ENCODE assay signal across 10 mouse cellular contexts in genomic region chr3:88206901-88207371, GRCm38 (mm10). TPM values are rescaled to one million over a fixed set of nuclear protein-coding genes. Genes with fewer than 3 reads are reported as not detected.
A peak's percentile ranks its signal among the peaks of the same experiment; 100 is the strongest.
DNase-seq lines count a peak whose midpoint lies in the region; ATAC-seq and TF ChIP-seq lines count a peak whose summit lies in the region.
"Had no signal": no experiment of that assay in that cellular context is flagged by ENCODE, and none has a peak within 500 bp of the region (broad histone marks: within the 10 kb centered on the region; RNA-seq: fewer than 3 reads in every experiment).

No protein-coding gene starts in this region.

- peak overlapping the region; percentile 96 for H3K9ac ChIP-seq in neural tube, embryonic 12.5 days
- H3K9ac ChIP-seq in intestine, postnatal 0 days (ENCODE audit: low read depth, low read length), result no peak overlapping the region

- WGBS in forebrain, embryonic 10.5 days, result 2% methylated on average over 14 of the region's 14 CpGs
- WGBS in neural tube, embryonic 12.5 days, result 2% methylated on average over 14 of the region's 14 CpGs
- WGBS in intestine, postnatal 0 days, result 1% methylated on average over 14 of the region's 14 CpGs

- peaks cover 100% of the 10 kb centered on the region for H3K27me3 ChIP-seq in forebrain, embryonic 10.5 days (ENCODE audit: poor library complexity, severe bottlenecking)
- H3K27me3 ChIP-seq in neural tube, embryonic 12.5 days (replicated peaks), result peaks cover 67% of the 10 kb centered on the region
- peaks cover 100% of the 10 kb centered on the region for H3K27me3 ChIP-seq in intestine, postnatal 0 days (replicated peaks; ENCODE audit: control insufficient read depth, insufficient read depth, low read length)

- TF ChIP-seq CTCF in layer of hippocampus, adult 2 months (conservative IDR thresholded peaks at IDR 0.05), result no peak
- no peak for TF ChIP-seq CTCF in intestine, postnatal 0 days (IDR thresholded peaks at IDR 0.05; ENCODE audit: low read depth)

- H3K9me3 ChIP-seq in forebrain, embryonic 10.5 days, result no peaks in the 10 kb centered on the region
- no peaks in the 10 kb centered on the region for H3K9me3 ChIP-seq in neural tube, embryonic 12.5 days
- no peaks in the 10 kb centered on the region for H3K9me3 ChIP-seq in intestine, postnatal 0 days (ENCODE audit: control insufficient read depth)

- H3K4me2 ChIP-seq in neural tube, embryonic 12.5 days (replicated peaks), result peak overlapping the region; percentile 81
- H3K4me2 ChIP-seq in intestine, postnatal 0 days (replicated peaks; ENCODE audit: low read depth), result no peak overlapping the region

- peaks cover 100% of the 10 kb centered on the region for H3K4me1 ChIP-seq in forebrain, embryonic 10.5 days
- peaks cover 26% of the 10 kb centered on the region for H3K4me1 ChIP-seq in neural tube, embryonic 12.5 days
- no peaks in the 10 kb centered on the region for H3K4me1 ChIP-seq in intestine, postnatal 0 days (replicated peaks; ENCODE audit: control insufficient read depth, insufficient read depth, low read length)

- peak; percentile 18 for ATAC-seq in neural tube, embryonic 12.5 days (ENCODE audit: low FRiP score, low read depth)
- no peak for ATAC-seq in intestine, postnatal 0 days

- H3K27ac ChIP-seq in forebrain, embryonic 10.5 days, result peak overlapping the region; percentile 98
- H3K27ac ChIP-seq in layer of hippocampus, adult 2 months, result peak overlapping the region; percentile 99
- H3K27ac ChIP-seq in neural tube, embryonic 12.5 days, result peak overlapping the region; percentile 92
- no peak overlapping the region for H3K27ac ChIP-seq in intestine, postnatal 0 days (ENCODE audit: low read depth, low read length)

- H3K4me3 ChIP-seq in forebrain, embryonic 10.5 days, result peak overlapping the region; percentile 78
- peak overlapping the region; percentile 81 for H3K4me3 ChIP-seq in layer of hippocampus, adult 2 months
- peak overlapping the region; percentile 59 for H3K4me3 ChIP-seq in neural tube, embryonic 12.5 days
- H3K4me3 ChIP-seq in intestine, postnatal 0 days (ENCODE audit: low read depth, low read length), result no peak overlapping the region

- peak; percentile 80 for DNase-seq in cerebellum, adult 11-12 months
- DNase-seq in forebrain, embryonic 10.5 days (ENCODE audit: extremely low spot score, low spot score), result peak; percentile 70
- DNase-seq in layer of hippocampus, adult 2 months (ENCODE audit: low spot score in 2 of 2), result peak in 1 of 2 experiments; percentile 71
- DNase-seq in heart, adult 11 months, result no peak
- DNase-seq in spleen, adult 12 weeks (ENCODE audit: low spot score), result no peak
- DNase-seq in heart, postnatal 4 days, result no peak
- DNase-seq: kidney, adult 18-20 months; lung, adult 18-20 months had no signal

- H3K36me3 ChIP-seq in forebrain, embryonic 10.5 days (replicated peaks), result peaks cover 20% of the 10 kb centered on the region
- H3K36me3 ChIP-seq in neural tube, embryonic 12.5 days, result peaks cover 15% of the 10 kb centered on the region; the same call in 1 of the 2 replicates
- no peaks in the 10 kb centered on the region for H3K36me3 ChIP-seq in intestine, postnatal 0 days (ENCODE audit: control insufficient read depth, insufficient read depth)

RNA-seq across cellular contexts. Expression of gene Rhbg, which starts 47.6 kb away (rescaled TPM):
- 0.37 and 0.38 TPM in 2 replicates for polyA plus RNA-seq in forebrain, embryonic 10.5 days (2016; fragmentation: Nextera tagmentation; extraction: Ambion mirVana)
- not detected for total RNA-seq in layer of hippocampus, adult 2 months (2021)
- polyA plus RNA-seq in neural tube, embryonic 12.5 days (2016; fragmentation: Nextera tagmentation; extraction: Ambion mirVana), result 0.32 and 0.79 TPM in 2 replicates
- 0.60 and 0.65 TPM in 2 replicates for polyA plus RNA-seq in intestine, postnatal 0 days (2015; fragmentation: Nextera tagmentation; extraction: Ambion mirVana)
- total RNA-seq in heart, postnatal 4 days (2021), result not detected

Comparison
In these comparisons a context has a peak if more than half of its experiments do, and no peak if none do; other contexts are left out.
1. DNase-seq: peak in cerebellum, adult 11-12 months (single experiment) and forebrain, embryonic 10.5 days (single experiment); none in heart, adult 11 months (single experiment), spleen, adult 12 weeks (single experiment) and heart, postnatal 4 days (single experiment).